Mouse (Mus musculus): ENCODE results near the gene Pnpla2.

Pnpla2 gene

DNA sequence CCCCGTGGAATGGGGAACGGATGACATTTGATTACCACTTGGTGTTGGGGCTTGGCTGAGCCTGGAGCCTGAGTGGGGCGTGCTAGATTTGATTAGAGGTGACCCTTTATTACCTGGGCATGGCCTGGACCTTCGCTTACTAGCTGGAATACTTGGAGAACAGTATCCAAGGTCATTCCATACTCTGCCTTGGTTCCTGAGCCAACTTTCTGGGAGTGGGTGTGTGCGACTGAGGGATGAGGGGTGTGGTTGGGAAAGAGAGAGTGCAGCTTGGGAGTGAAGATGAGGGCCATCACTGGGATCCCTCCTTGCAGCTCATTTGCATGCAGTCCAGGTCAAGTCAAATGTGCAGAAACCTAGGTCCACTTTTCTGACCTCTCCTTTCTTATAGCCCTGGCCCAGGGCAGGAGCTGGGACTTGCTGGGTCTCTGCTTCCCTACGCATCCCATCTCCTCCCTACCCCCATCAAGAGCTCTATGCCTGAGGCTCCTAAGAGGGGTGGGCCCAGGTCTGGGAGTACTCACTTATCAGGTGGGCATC lies 28.2 kb downstream of the Pnpla2 start:
- DNase-seq (ENCODE audit: low spot score): no peak

DNA sequence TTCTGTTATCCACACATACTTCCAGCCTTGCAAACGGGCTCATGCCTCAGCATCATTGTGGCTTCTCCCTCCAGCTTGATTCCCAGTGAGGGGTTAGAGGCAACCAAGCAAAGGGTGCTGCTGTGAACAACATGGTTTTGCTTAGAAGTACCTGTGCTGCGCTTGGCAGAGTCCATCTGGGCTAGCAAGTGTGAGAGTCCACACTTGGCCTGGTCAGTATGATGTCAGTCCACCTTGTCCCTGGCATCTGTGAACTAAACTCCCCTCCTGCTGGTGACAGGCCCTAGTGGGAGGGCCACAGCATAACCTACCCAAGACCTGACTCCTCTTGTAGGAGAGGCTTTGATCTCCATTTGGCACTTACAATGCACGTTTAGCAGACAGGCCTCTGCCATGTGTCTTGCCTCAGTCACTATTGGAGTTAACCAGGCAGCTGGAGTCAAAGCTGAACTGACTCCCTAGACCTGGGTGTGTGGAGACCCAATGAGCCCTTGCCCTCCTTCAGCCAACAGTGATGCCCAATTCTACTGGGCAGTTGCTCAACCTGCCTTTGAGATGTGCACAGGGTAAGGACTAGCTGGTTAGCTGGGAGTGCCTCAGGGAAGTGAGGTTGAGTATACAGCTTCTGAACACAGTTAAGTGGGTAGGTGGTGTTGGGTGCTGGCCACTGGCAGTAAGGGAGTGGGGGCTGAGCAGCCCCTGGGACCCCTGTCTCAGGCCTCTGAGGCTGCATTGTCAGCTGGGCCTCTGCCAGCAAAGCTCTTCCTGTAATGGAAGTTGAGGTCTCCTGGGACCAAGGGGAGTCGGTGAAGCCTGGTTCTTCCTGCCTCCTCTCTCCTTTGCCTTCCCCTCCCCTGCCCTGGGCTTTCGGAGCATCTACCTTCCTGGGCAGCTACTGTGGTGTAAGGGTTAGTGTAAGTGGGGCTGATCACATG lies 29.5 kb downstream of the Pnpla2 start:
- DNase-seq (ENCODE audit: low spot score): no peak

DNA sequence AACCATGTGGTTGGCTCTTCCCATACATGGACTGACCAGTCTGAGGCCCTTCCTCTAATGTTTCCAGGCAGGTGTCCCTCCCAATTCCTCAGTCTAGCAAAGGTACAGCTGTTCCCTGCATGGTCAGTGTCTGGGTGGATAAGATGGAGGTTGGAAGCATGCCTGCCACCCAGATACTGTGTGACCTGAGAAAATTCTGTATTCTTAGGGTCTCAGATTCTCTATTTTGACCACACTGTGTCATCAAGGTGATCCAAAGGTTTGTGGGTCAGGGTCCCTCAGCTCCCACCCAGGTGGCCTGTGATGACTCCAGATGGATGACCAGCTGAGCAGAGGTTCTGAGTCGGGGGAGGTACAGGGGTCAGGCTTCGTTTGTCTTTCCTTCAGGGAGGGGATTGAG lies 30.2 kb downstream of the Pnpla2 start:
- no peak for DNase-seq (ENCODE audit: low spot score)

DNA sequence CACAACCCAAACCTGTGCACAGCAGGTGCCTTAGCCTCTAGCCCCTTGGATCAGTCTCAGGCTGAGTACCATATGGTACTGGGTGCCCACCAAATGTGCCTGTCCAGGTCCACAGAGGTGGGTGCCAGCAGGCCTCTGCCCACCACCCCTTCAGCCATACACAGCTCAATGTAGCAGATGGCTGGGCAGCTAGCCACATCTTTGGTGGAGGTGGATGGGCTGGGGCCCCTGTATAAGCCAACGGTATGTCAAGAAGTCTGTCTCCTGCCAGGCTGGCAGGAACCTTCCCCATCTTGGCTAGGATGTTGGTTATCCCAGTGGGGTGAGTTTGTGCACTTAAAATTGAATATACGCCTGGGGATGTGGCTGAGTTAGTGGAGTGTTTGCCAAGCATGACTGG lies 30.6 kb downstream of the Pnpla2 start:
- no peak for DNase-seq (ENCODE audit: low spot score)

DNA sequence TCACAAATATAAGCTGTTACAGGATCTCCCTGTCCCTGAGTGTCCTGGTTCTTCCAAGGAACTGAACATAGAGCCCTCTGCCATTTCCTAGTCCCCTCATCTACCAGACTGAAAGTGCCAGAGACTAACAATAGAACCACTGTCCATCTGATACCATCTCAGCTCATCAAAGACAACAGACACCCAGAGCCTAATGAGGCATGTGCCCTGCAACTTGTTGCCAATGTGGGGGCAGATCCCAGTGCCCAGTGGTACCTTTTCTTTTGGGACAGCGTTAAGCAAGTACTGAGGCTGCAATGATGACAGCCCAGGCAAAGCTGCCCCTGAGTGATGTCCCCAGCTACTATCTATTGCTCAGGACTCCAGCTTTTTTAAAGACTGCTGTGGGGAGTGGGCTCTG lies 31.2 kb downstream of the Pnpla2 start:
- no peak for DNase-seq (ENCODE audit: low spot score)

DNA sequence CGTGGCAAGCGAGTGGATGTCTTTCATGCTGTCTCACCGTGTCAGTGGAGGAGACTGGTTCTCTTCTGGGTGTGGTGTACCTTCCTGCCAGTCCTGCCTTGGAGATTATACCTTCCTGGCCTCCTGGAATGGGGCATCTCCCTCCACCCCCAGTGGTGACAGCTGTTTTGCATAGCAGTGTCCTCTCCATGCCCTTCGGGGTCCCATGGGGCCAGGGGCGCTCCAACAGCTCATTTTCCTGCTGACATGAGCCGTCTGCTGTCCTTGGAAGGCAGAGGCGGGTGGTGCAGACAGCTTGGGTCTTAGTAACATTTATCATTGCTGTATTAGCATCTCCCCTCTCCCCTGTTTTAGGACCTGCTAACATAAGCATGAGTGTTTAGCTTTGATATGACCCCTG lies 32.1 kb downstream of the Pnpla2 start:
- DNase-seq (ENCODE audit: low spot score): no peak

DNA sequence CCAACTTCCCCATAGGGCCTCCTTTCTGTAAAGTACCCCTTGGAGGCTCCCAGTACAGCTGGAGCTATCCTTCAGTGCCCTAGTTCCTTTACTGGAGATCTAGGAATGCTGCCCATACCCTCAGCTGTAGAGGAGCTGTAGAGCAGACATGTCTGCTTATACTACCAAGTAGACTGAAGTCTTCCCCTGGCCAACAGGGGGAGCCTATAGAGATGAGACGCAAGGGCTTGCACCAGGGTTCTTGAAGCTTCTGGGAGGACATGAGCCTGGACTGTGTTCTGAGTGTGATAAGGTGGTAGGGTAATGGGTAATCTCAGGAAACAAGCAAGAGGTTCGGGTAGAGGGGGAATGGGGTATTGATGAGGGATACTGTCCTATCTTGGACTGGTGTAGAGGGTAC lies 36.2 kb downstream of the Pnpla2 start:
- DNase-seq (ENCODE audit: low spot score): no peak

DNA sequence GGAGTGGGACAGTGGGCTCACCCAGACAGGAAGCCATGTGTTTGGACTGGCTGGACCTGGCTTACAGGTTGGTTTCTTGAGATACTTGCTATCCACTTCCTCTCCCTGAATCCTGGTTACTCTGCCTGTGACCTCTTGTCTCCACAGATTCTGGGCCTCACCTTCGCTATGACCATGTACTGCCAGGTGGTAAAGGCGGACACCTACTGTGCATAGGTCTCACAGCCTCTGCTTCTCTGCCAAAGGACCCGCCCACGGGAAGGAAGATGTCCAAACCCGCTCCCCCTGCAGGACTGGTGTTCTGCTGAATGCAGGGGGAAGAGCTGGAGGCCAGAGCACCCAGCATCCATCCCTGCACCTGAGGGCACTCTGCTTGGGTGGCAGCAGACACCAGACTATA lies 37.7 kb downstream of the Pnpla2 start:
- DNase-seq (ENCODE audit: low spot score): no peak

DNA sequence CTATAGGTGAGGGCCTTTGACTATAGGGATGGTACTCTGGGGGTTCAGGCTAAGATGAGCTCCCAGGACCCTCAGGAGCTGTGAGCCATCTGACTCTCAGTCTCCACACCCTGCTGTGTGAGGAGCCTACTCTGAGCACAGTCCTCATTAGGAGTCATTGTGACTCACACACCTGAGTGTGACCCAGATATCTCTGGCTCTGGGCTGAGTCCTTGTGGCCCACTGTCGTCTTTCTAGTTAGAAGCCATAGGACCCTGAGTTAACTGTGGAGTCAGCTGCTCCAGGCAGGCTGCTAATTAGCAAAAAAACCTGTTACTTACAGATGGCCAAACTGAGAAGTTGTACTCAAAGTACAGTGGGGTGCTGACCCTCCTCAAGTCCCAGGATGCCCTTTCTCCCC lies 38.7 kb downstream of the Pnpla2 start:
- DNase-seq (ENCODE audit: low spot score): no peak

DNA sequence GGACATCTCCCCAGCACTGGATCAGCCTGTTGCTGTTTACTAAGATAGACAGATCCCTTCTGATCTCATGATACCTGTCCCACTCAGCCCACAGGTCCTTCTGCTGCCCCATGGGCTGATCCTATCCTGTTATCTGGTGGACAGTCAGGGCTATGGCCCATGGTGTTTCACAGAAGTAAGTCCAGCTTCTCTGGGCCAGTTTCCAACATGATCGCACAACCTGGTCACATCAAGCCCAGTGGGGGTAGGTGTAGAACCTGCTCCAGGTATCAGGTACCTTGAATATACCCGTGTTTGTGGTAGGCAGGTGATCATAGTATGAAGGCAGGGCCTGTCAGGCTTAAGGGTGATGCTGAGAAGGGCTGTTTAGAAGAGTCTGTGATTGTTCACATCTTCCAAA lies 40.4 kb downstream of the Pnpla2 start:
- no peak for DNase-seq (ENCODE audit: low spot score)

DNA sequence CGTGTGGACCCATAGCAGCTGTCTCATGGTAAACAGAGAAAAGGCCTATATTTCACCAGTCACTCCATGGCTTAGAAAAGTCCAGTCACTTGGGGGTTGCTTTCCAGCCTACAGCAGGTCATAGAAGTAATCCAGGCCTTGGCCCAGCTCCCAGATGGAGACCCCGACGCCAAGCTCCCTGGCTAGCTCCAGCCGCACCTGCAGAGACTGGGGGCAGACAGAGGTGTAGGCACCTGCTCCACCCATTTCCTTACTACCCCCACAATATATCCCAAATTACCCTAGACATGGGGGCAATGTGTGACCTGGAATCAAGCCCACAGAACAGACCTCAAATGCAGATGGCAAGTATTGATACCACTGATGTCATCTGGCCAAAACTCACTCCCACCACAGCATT lies 40.9 kb downstream of the Pnpla2 start:
- no peak for DNase-seq (ENCODE audit: low spot score)

DNA sequence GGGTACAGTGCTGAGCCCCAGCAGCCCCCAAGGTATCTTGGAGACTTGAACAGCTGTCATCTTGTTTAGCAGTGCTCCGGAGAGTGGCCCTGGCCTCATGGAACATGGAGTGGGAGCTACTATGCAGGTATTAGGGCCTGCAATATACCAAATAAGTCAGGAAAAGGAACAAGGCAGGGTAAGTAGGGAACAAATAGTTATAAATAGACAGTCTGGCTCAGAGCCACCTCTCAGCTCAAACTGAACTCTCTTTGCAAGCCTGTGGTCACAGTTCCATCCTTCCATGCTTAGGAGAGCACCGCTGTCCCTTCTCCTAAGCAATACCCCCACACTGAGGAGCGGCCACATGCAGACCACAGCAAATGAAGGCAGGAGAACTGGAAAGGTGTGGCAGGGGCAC lies 42.6 kb downstream of the Pnpla2 start:
- no peak for DNase-seq (ENCODE audit: low spot score)

DNA sequence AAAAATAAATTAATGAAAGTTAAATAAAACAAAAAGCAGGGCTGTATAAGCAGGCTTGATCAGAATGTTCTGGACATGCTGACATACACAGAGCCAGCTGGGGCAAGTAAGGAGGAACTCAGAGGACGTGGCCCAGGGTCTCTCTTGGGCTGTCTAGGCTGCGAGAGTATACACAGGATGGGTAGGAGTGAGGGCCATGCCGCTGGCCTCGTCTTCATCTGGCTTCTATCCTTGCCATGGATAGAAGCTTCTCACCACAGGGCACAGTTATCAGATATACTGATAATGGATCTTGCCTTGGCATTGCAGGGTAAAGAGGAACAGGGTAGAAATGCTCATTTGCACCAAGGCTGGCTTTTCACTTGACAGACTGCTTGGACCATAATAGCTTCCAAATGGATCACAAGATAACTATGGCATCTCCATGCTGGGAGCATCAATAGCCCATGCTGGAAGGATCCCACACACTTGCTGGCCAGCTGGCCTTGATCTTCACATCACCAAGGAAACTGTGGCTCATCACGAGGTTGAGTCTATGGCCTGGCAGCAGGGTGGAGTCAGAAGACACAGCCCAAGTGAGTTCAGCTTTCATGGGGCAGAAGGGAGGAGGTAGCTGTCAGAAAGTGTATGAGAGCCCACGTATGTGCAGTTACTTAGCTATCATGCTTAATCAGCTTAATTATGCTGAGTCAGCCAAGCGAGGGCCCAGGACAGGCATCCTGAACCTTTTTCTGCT lies 47.0 kb downstream of the Pnpla2 start:
- DNase-seq (ENCODE audit: low spot score): no peak

DNA sequence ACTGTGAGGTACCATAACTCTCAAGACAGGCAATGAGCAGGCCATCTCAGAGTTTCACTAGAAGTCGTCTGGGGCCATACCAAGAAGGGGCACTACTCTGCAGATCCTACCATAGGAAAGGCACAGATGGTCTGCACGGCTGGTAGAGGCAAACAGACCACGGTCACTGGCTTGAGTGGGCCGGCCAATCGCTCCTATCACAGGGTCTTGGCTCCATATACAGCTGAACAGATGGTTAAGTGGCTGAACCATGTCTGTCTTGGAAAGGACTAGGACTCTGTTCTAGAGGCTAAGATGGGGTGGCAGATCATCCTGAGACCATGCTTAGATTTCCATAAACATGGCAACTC lies 47.5 kb downstream of the Pnpla2 start:
- DNase-seq (ENCODE audit: low spot score): no peak

DNA sequence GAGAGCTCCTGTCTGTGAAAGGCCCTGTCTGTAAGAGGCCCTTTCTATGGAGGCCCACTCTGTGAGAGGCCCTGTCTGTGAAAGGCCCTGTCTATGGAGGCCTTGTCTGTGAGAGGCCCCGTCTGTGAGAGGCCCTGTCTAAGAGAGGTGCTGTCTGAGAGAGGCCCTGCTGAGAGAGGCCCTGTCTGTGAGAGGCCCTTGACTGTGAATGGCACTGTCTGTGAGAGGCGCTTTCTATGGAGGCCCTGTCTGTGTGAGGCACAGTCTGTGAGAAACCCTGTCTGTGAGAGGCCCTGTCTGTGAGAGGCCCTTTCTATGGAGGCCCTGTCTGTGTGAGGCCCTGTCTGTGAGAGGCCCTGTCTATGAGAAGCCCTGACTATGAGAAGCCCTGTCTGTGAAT lies 51.3 kb downstream of the Pnpla2 start:
- no peak for DNase-seq (ENCODE audit: low spot score)

DNA sequence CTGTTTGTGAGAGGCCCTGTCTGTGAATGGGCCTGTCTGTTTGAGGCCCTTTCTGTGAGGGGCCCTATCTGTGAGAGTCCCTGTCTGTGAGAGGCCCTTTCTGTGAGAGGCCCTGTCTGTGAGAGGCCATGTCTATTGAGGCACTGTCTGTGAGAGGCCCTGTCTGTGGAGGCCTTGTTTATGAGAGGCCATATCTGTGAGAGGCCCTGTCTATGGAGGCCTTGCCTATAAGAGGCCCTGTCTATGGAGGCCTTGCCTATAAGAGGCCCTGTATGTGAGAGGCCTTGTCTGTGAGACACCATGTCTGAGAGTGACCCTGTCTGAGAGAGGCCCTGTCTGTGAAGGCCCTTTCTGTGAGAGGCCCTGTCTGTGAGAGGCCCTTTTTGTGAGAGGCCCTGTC lies 53.2 kb downstream of the Pnpla2 start:
- no peak for DNase-seq (ENCODE audit: low spot score)

DNA sequence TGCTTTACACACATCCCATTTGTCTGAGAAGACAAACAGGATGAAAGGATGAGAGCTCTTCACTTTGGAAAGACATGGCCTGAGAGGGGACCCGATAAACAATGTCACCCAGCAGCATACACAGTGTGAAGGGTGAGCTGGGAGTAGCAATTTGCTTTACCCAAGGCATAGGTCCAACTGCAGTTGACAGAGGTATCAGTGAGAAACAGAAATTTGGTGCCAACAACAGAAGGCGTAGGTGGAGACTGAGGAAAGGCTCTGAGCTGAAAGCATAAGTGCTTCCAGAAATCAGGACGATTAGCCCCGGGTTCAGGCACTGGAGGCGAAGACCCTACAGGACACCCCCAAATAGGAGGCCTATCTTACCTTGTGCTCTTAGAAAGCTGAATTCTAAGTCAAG lies 55.2 kb downstream of the Pnpla2 start:
- DNase-seq (ENCODE audit: low spot score): no peak
